Mouse (Mus musculus) intestine, postnatal 0 days (tissue): Measurements from ENCODE around the gene Sectm1a. TPM values are rescaled to one million over a fixed set of nuclear protein-coding genes. Genes with fewer than 3 reads are reported as not detected.

ENCODE experiments used
- ATAC-seq: fragments of 200-750 bp; cut with Nextera tagmentation; 2 replicates; pipeline ENCODE4 v1.8.0; 2017; ENCODE audit warnings: mild to moderate bottlenecking, moderate TSS enrichment, moderate library complexity
- H3K27ac ChIP-seq: fragments of 300-500 bp; sonication (generic); 2 replicates; pipeline ENCODE4 v1.5.1; 2014; ENCODE audit warnings: mild to moderate bottlenecking, low read depth, low read length, moderate library complexity
- H3K27me3 ChIP-seq: fragments of 300-500 bp; sonication (generic); replicated peaks from 2 replicates; pipeline ENCODE4 v1.6.1; 2014; ENCODE audit warnings: low read length, mixed read lengths; ENCODE audit not compliant: control insufficient read depth, insufficient read depth
- H3K36me3 ChIP-seq: fragments of 300-500 bp; sonication (generic); 2 replicates; pipeline ENCODE4 v1.6.1; 2014; ENCODE audit warnings: mild to moderate bottlenecking, moderate library complexity; ENCODE audit not compliant: control insufficient read depth, insufficient read depth
- H3K4me1 ChIP-seq: fragments of 300-500 bp; sonication (generic); replicated peaks from 2 replicates; pipeline ENCODE4 v1.6.1; 2014; ENCODE audit warnings: antibody characterized with exemption, low read length, mixed read lengths; ENCODE audit not compliant: control insufficient read depth, insufficient read depth
- H3K4me2 ChIP-seq: fragments of 300-500 bp; sonication (generic); replicated peaks from 2 replicates; pipeline ENCODE4 v1.6.1; 2014; ENCODE audit warnings: low read depth, mild to moderate bottlenecking, moderate library complexity
- H3K4me3 ChIP-seq: fragments of 300-500 bp; sonication (generic); 2 replicates; pipeline ENCODE4 v1.5.1; 2014; ENCODE audit warnings: low read depth, low read length
- H3K9ac ChIP-seq: fragments of 300-500 bp; sonication (generic); 2 replicates; pipeline ENCODE4 v1.6.1; 2014; ENCODE audit warnings: mild to moderate bottlenecking, low read depth, low read length
- H3K9me3 ChIP-seq: fragments of 300-500 bp; sonication (generic); 2 replicates; pipeline ENCODE4 v1.6.1; 2016; ENCODE audit warnings: mixed run types; ENCODE audit not compliant: control insufficient read depth
- CTCF ChIP-seq: sonication (generic); IDR thresholded peaks from 2 replicates; pipeline ENCODE4 v1.5.1; 2016; ENCODE audit warnings: low read depth, mild to moderate bottlenecking, control low read depth, antibody characterized with exemption, moderate library complexity
- whole genome bisulfite sequencing: fragments of 180-500 bp; shearing (Covaris S2); extraction: QIAGEN DNeasy Blood & Tissue Kit; methylation state at CpG from one replicate; pipeline ENCODE4 v1.1.7; 2014; 5-methylcytosine and 5-hydroxymethylcytosine counted together
- polyA plus RNA-seq: library from polyadenylated mRNA; unstranded; fragments of >200 nt; fragmentation: Nextera tagmentation; extraction: Ambion mirVana; gene quantifications from 2 replicates; pipeline ENCODE4 v1.2.1, GENCODE M21; 2015

Gene Sectm1a
- polyA plus RNA-seq, 1 experiment from 2014 or later = 10.0 TPM

- Histone ChIP-seq H3K36me3 (no peaks in the 10 kb centered on the region), H3K27me3 (no peaks in the 10 kb centered on the region), H3K4me2 (no peak overlapping the region), H3K27ac (peak overlapping the region; percentile 89; the same call in 1 of the 2 replicates), H3K9ac (no peak overlapping the region), H3K4me3 (no peak overlapping the region), H3K4me1 (0 out of 2 replicates have a peak, but pooled peaks cover 5% of the 10 kb centered on the region), H3K9me3 (no peaks in the 10 kb centered on the region)
- 71% methylated on average over 7 of the region's 7 CpGs for WGBS
- no peak for TF ChIP-seq CTCF
- no peak for ATAC-seq
These were observed 18.7 kb upstream of the Sectm1a start for GRCm38 (mm10) chr11:121099762-121100161.

- H3K4me2 ChIP-seq = no peak overlapping the region
- no peaks in the 10 kb centered on the region for H3K27me3 ChIP-seq
- H3K27ac ChIP-seq = 0 out of 2 replicates have a peak overlapping the region, but pooled peaks have one; percentile 5
- no peak for TF ChIP-seq CTCF
- 65% methylated on average over 14 of the region's 14 CpGs for WGBS
- no peaks in the 10 kb centered on the region for H3K4me1 ChIP-seq
- no peaks in the 10 kb centered on the region for H3K36me3 ChIP-seq
- H3K9ac ChIP-seq = no peak overlapping the region
- no peaks in the 10 kb centered on the region for H3K9me3 ChIP-seq
- H3K4me3 ChIP-seq = no peak overlapping the region
- no peak for ATAC-seq
These were observed 11.9 kb upstream of the Sectm1a start for GRCm38 (mm10) chr11:121092606-121093585.

- no peaks in the 10 kb centered on the region for H3K9me3 ChIP-seq
- H3K4me1 ChIP-seq = no peaks in the 10 kb centered on the region; the same call in 1 of the 2 replicates
- peak; percentile 12; the same call in 1 of the 2 replicates for ATAC-seq
- H3K4me2 ChIP-seq = no peak overlapping the region
- WGBS = 26% methylated on average over 4 of the region's 4 CpGs
- no peak for TF ChIP-seq CTCF
- H3K9ac ChIP-seq = no peak overlapping the region
- no peaks in the 10 kb centered on the region for H3K27me3 ChIP-seq
- peak overlapping the region; percentile 74; the same call in 1 of the 2 replicates for H3K27ac ChIP-seq
- H3K36me3 ChIP-seq = no peaks in the 10 kb centered on the region
- H3K4me3 ChIP-seq = no peak overlapping the region
These were observed 9.9 kb upstream of the Sectm1a start for GRCm38 (mm10) chr11:121090943-121091342.

GRCm38 (mm10) chr11:121089756-121090546 lies 8.9 kb upstream of the Sectm1a start:
- H3K4me3 ChIP-seq = no peak overlapping the region

GRCm38 (mm10) chr11:121088997-121089396 lies 8.0 kb upstream of the Sectm1a start:
- no peak overlapping the region for H3K4me2 ChIP-seq
- H3K27ac ChIP-seq = peak overlapping the region; percentile 74
- H3K4me3 ChIP-seq = no peak overlapping the region
- no peaks in the 10 kb centered on the region for H3K9me3 ChIP-seq
- no peaks in the 10 kb centered on the region for H3K36me3 ChIP-seq
- no peak for ATAC-seq
- no peaks in the 10 kb centered on the region for H3K27me3 ChIP-seq
- H3K9ac ChIP-seq = no peak overlapping the region
- 39% methylated on average over 6 of the region's 6 CpGs for WGBS
- no peaks in the 10 kb centered on the region; the same call in 1 of the 2 replicates for H3K4me1 ChIP-seq
- TF ChIP-seq CTCF = no peak

More at GRCm38 (mm10) chr11:121089756-121090546, 8.9 kb upstream of the Sectm1a start:
- peak overlapping the region; percentile 74 for H3K27ac ChIP-seq
- ATAC-seq = no peak; the same call in 1 of the 2 replicates
- H3K4me1 ChIP-seq = no peaks in the 10 kb centered on the region; the same call in 1 of the 2 replicates
- H3K9ac ChIP-seq = no peak overlapping the region
- H3K36me3 ChIP-seq = no peaks in the 10 kb centered on the region
- WGBS = 40% methylated on average over 2 of the region's 2 CpGs
- H3K4me2 ChIP-seq = peak overlapping the region; percentile 44
- no peaks in the 10 kb centered on the region for H3K9me3 ChIP-seq
- no peaks in the 10 kb centered on the region for H3K27me3 ChIP-seq
- TF ChIP-seq CTCF = no peak

- peak overlapping the region; percentile 86 for H3K27ac ChIP-seq
- H3K4me1 ChIP-seq = peaks cover 9% of the 10 kb centered on the region; the same call in 1 of the 2 replicates
- H3K27me3 ChIP-seq = no peaks in the 10 kb centered on the region
- ATAC-seq = peak; percentile 80
- H3K9me3 ChIP-seq = no peaks in the 10 kb centered on the region
- 31% methylated on average over 4 of the region's 4 CpGs for WGBS
- TF ChIP-seq CTCF = no peak
- H3K4me3 ChIP-seq = no peak overlapping the region
- no peaks in the 10 kb centered on the region for H3K36me3 ChIP-seq
- H3K4me2 ChIP-seq = peak overlapping the region; percentile 33
- 0 out of 2 replicates have a peak overlapping the region, but pooled peaks have one; percentile 8 for H3K9ac ChIP-seq
These were observed 5.3 kb upstream of the Sectm1a start for GRCm38 (mm10) chr11:121086296-121086695.
